Mouse (Mus musculus) frontal cortex, postnatal 10 days (tissue): ENCODE results near the gene Rp9.
A peak's percentile ranks its signal among the peaks of the same experiment; 100 is the strongest.
"Not testable (repeated sequence)": the region's sequence is repeated elsewhere in the genome, so short reads cannot be mapped to it uniquely, and the experiment has no call there.

Experiments
- DNase-seq, 2 experiments: peaks; one replicate each; pipeline ENCODE4 v3.0.0; 2022; ENCODE audit warnings: low spot score in 2 of 2, mixed read lengths in 1 of 2

Rp9 gene

GRCm38 (mm10) chr9:22420491-22420890, 49.1 kb downstream of the Rp9 start:
- no peak for DNase-seq

DNA sequence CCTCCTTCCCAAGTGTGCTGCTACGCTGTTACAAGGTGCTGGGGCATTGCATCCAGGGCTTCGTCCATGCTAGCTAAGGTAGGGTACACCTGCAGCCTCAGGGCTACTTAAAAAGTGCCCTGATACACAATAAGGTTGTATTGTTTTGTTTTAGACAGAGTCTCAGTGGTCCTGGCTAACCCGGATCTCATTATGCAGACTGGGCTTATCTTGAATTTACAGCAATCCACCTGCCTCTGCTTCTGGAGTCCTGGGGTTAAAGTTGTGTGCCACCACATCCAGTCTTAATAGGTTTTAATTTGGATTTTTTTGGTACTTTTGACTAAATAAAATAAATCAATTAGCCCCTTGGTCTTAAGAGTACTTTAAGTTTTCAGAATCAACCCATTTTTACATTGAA, 49.7 kb downstream of the Rp9 start:
- DNase-seq = no peak

GRCm38 (mm10) chr9:22417547-22417946, 52.0 kb downstream of the Rp9 start:
- no peak for DNase-seq

DNA sequence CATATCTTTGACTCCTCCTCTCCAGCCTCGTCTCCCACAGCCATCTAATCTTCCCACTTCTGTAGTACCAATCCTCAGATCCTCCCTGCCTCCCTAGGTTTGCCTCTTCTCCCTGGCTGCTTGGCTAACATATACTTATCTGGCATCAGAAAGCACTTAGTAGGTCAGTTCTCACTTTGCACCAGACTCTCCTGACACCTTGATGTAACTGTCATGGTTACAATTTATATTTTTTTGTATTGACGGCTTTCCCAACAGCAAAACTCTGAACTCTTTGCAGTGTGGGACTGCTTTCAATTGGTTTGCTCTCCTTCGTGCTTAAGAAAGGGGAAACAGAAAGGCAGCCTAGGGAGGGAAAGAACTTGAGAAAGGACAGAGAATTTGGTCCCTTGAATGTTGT, 53.4 kb downstream of the Rp9 start:
- DNase-seq = no peak

GRCm38 (mm10) chr9:22411002-22411857, 58.3 kb downstream of the Rp9 start, which contains the start of gene 9530077C05Rik:
Gene 9530077C05Rik (plus strand): TSS chr9:22411513.
- peak; percentile 95 to 98 for DNase-seq

- no peak for DNase-seq
Observed at GRCm38 (mm10) chr9:22409501-22409900, 60.0 kb downstream of the Rp9 start.

DNA sequence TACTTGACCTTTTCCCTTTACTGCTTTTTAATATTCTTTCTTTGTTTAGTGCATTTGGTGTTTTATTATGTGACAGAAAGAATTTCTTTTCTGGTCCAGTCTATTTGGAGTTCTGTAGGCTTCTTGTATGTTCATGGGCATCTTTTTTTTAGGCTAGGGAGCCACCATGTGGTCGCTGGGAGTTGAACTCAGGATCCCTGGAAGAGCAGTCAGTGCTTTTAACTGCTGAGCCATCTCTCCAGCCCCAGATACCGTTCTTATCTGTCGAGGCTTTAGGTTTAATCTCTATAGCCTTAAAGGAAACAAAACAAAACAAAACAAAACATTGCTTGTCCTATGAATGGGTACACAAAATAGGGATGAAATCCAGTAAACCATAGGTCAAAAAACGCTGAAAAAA, 61.2 kb downstream of the Rp9 start:
- DNase-seq = not testable (repeated sequence)

DNA sequence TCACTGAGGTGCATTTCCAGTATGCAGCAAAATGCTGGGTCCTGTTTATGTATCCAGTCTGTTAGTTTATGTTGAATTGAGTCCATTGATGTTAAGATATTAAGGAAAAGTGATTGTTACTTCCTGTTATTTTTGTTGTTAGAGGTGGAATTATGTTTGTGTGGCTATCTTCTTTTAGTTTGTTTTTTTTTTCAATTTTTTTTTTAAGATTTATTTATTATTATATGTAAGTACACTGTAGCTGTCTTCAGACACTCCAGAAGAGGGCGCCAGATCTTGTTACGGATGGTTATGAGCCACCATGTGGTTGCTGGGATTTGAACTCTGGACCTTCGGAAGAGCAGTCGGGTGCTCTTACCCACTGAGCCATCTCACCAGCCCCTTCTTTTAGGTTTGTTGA, 61.9 kb downstream of the Rp9 start:
- not testable (repeated sequence) for DNase-seq

DNA sequence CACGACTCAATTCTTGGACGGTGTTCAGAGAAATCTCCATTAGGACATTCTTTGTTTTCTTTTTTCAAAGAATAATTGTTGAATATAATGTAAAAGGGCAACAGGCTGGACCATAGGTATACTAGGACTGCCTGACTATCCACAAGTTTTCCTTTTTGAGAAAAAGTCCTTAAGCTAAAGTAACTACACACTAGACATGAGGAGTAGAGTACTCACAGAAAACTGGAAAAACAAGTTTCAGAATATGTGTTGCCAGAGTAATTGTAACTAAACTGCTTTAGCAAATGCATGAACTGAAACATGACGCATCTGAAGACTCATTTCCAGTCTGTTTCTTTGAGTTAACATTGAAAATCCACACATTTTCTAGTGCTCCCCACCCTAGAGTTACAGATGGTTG, 64.1 kb downstream of the Rp9 start:
- DNase-seq = no peak

DNA sequence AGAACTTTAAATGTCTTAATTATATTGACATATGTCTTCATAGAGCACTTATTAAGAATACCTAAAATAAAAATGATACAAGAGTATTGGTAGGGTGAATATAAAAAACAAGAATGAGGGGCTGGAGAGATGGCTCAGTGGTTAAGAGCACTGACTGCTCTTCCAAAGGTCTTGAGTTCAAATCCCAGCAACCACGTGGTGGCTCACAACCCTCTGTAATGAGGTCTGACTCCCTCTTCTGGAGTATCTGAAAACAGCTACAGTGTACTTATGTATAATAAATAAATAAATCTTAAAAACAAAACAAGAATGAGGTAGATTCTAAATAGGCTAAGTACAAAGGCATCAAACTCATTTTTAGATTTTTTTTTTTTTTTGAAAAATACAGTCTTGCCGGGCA, 66.0 kb downstream of the Rp9 start:
- DNase-seq = not testable (repeated sequence)

- no peak for DNase-seq
Observed at GRCm38 (mm10) chr9:22402976-22403375, 66.6 kb downstream of the Rp9 start.

- DNase-seq = no peak
Observed at GRCm38 (mm10) chr9:22402001-22402400, 67.5 kb downstream of the Rp9 start.

- DNase-seq = no peak
Observed at GRCm38 (mm10) chr9:22399021-22399420, 70.5 kb downstream of the Rp9 start.

- no peak for DNase-seq
Observed at GRCm38 (mm10) chr9:22394725-22395124, 74.8 kb downstream of the Rp9 start.

- no peak for DNase-seq
Observed at GRCm38 (mm10) chr9:22390390-22390789, 79.2 kb downstream of the Rp9 start.

DNA sequence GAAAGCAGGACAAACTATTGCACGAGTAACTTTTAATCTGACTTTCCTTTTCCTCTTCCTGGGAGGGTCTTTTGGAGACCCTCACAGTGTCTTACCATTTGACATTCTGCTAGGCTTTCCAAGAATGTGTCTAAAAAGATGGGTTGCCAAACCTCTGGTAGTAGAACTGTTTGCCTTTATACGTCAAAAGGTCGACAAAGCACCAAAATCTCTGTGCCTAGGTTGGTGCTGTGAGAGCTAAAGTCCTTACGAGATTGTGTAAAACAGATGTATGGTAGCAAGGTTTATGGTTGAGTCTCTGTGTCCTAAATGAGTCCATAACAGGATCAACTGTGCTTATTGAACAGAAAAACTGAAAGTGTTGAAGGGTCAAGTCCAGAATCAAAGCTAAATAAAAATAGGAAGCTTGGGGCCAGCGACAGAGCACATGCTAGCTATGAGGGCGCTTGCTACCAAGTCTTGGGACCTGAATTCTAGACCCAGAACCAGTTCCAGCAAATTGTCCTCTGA, 79.8 kb downstream of the Rp9 start:
- no peak for DNase-seq

DNA sequence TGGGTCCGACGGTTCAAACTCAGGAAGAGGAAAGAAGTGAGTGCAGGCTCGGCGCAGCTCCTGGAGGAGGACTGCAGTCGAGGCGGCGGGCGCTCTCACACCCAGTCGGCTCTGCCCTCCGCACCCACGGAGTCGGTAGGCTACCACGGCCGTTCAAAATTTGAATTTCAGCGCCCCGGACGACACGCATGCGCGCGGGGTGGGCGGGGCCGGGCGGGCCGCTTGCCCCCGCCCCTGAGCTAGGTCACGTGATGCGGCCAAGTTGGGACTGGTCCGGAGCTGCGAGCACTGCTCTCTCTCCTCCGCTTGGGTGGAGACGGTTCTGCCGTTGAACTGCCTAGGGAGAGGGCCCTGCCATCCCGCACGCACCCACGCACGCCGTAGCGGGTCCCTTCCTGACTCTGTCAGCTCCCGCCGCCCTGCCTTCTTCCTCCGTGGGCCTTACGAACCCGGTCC, 80.5 kb downstream of the Rp9 start, which contains the start of gene Anln:
TSS of gene Anln (minus strand) at position 168 of the 456 bp plus-strand sequence.
- DNase-seq = peak; percentile 66 to 82

- DNase-seq = peak in 1 of 2 experiments; percentile 9
Observed at GRCm38 (mm10) chr9:22388401-22388980, 81.1 kb downstream of the Rp9 start.

DNA sequence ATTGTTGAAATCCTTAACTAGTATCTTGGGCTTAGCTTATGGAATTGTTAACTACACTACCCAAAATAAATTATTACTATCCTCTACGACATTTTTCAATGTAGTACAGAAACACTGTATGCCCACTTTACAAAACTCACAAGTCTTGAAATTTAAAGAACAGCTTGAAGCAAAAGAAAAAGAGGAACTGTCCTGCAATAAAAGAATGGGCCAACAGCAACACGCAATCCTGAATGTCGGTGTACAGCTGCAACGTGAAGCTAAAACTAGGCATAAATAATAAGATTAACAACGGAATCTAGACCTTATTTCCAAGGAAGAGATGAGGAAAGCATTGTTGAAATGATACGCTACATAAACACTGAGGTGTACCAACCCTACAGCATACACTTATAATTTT, 81.6 kb downstream of the Rp9 start:
- no peak for DNase-seq

- no peak for DNase-seq
Observed at GRCm38 (mm10) chr9:22385890-22386289, 83.7 kb downstream of the Rp9 start.

GRCm38 (mm10) chr9:22376086-22376485, 93.5 kb downstream of the Rp9 start:
- DNase-seq = no peak

DNA sequence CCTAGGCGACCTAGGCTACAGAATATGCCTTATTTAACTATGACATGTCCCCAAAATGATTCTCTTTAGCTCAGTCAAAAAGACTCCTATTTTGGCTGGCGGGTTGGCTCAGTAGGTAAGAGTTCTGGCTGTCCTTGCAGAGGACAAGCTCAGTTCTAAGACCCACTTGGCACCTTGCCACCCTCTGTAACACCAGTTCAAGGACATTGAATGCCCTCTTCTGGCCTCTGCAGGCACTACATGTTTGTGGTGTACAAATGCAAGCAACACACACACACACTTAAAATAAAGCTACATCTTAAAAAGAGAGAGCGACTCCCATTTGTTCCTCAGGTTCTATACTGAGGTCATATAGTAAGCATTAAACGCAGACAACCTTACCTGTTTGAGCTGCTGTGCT, 96.8 kb downstream of the Rp9 start:
- no peak for DNase-seq

GRCm38 (mm10) chr9:22368030-22368429, 101.5 kb downstream of the Rp9 start:
- no peak for DNase-seq
